Mouse (Mus musculus): ENCODE measurements at regions not wholly inside any gene's neighbourhood (a gene's known extent, or its start where the extent isn't known, plus 50 kb on each side); places are given as distances from the start of the nearest gene placed in this dataset.
A peak's percentile ranks its signal among the peaks of the same experiment; 100 is the strongest.

GRCm38 (mm10) chr1:24938303-24939263, 260.2 kb downstream of the Lmbrd1 start:
- H3K27ac ChIP-seq (ENCODE audit: insufficient read depth, low read depth, low read length), result no peak overlapping the region
- H3K4me3 ChIP-seq (ENCODE audit: low read depth, low read length), result no peak overlapping the region
- 49% methylated on average over 3 of the region's 3 CpGs for WGBS
- no peaks in the 10 kb centered on the region for H3K4me1 ChIP-seq (ENCODE audit: control insufficient read depth, insufficient read depth, insufficient read length, low read length)
- H3K36me3 ChIP-seq (ENCODE audit: control insufficient read depth, insufficient read depth, low read length), result no peaks in the 10 kb centered on the region
- H3K27me3 ChIP-seq (ENCODE audit: control insufficient read depth, insufficient read depth, low read length), result no peaks in the 10 kb centered on the region
- no peak for TF ChIP-seq CTCF (IDR thresholded peaks at IDR 0.05; ENCODE audit: extremely low read depth, insufficient read length, insufficient replicate concordance, low read depth, low read length)
- TF ChIP-seq POLR2A (IDR thresholded peaks at IDR 0.05; ENCODE audit: low read depth, low read length), result no peak

GRCm38 (mm10) chr1:24942757-24943296, 264.4 kb downstream of the Lmbrd1 start:
- WGBS, result 84% methylated on average over 8 of the region's 8 CpGs
- H3K4me1 ChIP-seq (ENCODE audit: control insufficient read depth, insufficient read depth, insufficient read length, low read length), result no peaks in the 10 kb centered on the region
- no peaks in the 10 kb centered on the region for H3K36me3 ChIP-seq (ENCODE audit: control insufficient read depth, insufficient read depth, low read length)
- TF ChIP-seq CTCF (IDR thresholded peaks at IDR 0.05; ENCODE audit: extremely low read depth, insufficient read length, insufficient replicate concordance, low read depth, low read length) (no peak), POLR2A (IDR thresholded peaks at IDR 0.05; ENCODE audit: low read depth, low read length) (no peak)
- no peaks in the 10 kb centered on the region for H3K27me3 ChIP-seq (ENCODE audit: control insufficient read depth, insufficient read depth, low read length)
- H3K27ac ChIP-seq (ENCODE audit: insufficient read depth, low read depth, low read length), result no peak overlapping the region
- H3K4me3 ChIP-seq (ENCODE audit: low read depth, low read length), result no peak overlapping the region

- 37% methylated on average over 2 of the region's 2 CpGs for WGBS
- no peaks in the 10 kb centered on the region for H3K27me3 ChIP-seq (ENCODE audit: control insufficient read depth, insufficient read depth, low read length)
- TF ChIP-seq POLR2A (IDR thresholded peaks at IDR 0.05; ENCODE audit: low read depth, low read length) (no peak), CTCF (IDR thresholded peaks at IDR 0.05; ENCODE audit: extremely low read depth, insufficient read length, insufficient replicate concordance, low read depth, low read length) (no peak)
- H3K4me3 ChIP-seq (ENCODE audit: low read depth, low read length), result no peak overlapping the region
- no peaks in the 10 kb centered on the region for H3K36me3 ChIP-seq (ENCODE audit: control insufficient read depth, insufficient read depth, low read length)
- H3K4me1 ChIP-seq (ENCODE audit: control insufficient read depth, insufficient read depth, insufficient read length, low read length), result no peaks in the 10 kb centered on the region
- H3K27ac ChIP-seq (ENCODE audit: insufficient read depth, low read depth, low read length), result no peak overlapping the region
Measured at GRCm38 (mm10) chr1:24943451-24943850, 265.0 kb downstream of the Lmbrd1 start.

GRCm38 (mm10) chr1:24972681-24973080, 294.3 kb downstream of the Lmbrd1 start:
- Histone ChIP-seq H3K4me3 (ENCODE audit: low read depth, low read length) (no peak overlapping the region), H3K27me3 (ENCODE audit: control insufficient read depth, insufficient read depth, low read length) (no peaks in the 10 kb centered on the region), H3K4me1 (ENCODE audit: control insufficient read depth, insufficient read depth, insufficient read length, low read length) (no peaks in the 10 kb centered on the region), H3K36me3 (ENCODE audit: control insufficient read depth, insufficient read depth, low read length) (no peaks in the 10 kb centered on the region), H3K27ac (ENCODE audit: insufficient read depth, low read depth, low read length) (no peak overlapping the region)
- TF ChIP-seq CTCF (IDR thresholded peaks at IDR 0.05; ENCODE audit: extremely low read depth, insufficient read length, insufficient replicate concordance, low read depth, low read length) (no peak), POLR2A (IDR thresholded peaks at IDR 0.05; ENCODE audit: low read depth, low read length) (no peak)
- WGBS, result 60% methylated on average over 2 of the region's 2 CpGs

- WGBS, result 54% methylated on average over 8 of the region's 8 CpGs
Measured at GRCm38 (mm10) chr1:25008456-25009169, 330.2 kb downstream of the Lmbrd1 start.

GRCm38 (mm10) chr1:25012754-25013153, 334.3 kb downstream of the Lmbrd1 start:
- no peaks in the 10 kb centered on the region for H3K36me3 ChIP-seq (ENCODE audit: control insufficient read depth, insufficient read depth, low read length)
- H3K27me3 ChIP-seq (ENCODE audit: control insufficient read depth, insufficient read depth, low read length), result no peaks in the 10 kb centered on the region
- no peak overlapping the region for H3K4me3 ChIP-seq (ENCODE audit: low read depth, low read length)
- WGBS, result 73% methylated on average over 1 of the region's 1 CpGs
- TF ChIP-seq POLR2A (IDR thresholded peaks at IDR 0.05; ENCODE audit: low read depth, low read length) (no peak), CTCF (IDR thresholded peaks at IDR 0.05; ENCODE audit: extremely low read depth, insufficient read length, insufficient replicate concordance, low read depth, low read length) (no peak)
- no peak overlapping the region for H3K27ac ChIP-seq (ENCODE audit: insufficient read depth, low read depth, low read length)
- no peaks in the 10 kb centered on the region for H3K4me1 ChIP-seq (ENCODE audit: control insufficient read depth, insufficient read depth, insufficient read length, low read length)

More at GRCm38 (mm10) chr1:25008456-25009169, 330.2 kb downstream of the Lmbrd1 start:
- Histone ChIP-seq H3K27me3 (ENCODE audit: control insufficient read depth, insufficient read depth, low read length) (no peaks in the 10 kb centered on the region), H3K4me1 (ENCODE audit: control insufficient read depth, insufficient read depth, insufficient read length, low read length) (no peaks in the 10 kb centered on the region), H3K36me3 (ENCODE audit: control insufficient read depth, insufficient read depth, low read length) (no peaks in the 10 kb centered on the region), H3K4me3 (ENCODE audit: low read depth, low read length) (no peak overlapping the region), H3K27ac (ENCODE audit: insufficient read depth, low read depth, low read length) (0 out of 2 replicates have a peak overlapping the region, but pooled peaks have one; percentile 22)
- TF ChIP-seq CTCF (IDR thresholded peaks at IDR 0.05; ENCODE audit: extremely low read depth, insufficient read length, insufficient replicate concordance, low read depth, low read length) (no peak), POLR2A (IDR thresholded peaks at IDR 0.05; ENCODE audit: low read depth, low read length) (no peak)
